Mouse (Mus musculus) spleen, postnatal 14 days (tissue): ENCODE measurements at regions not wholly inside any gene's neighbourhood (a gene's known extent, or its start where the extent isn't known, plus 50 kb on each side); places are given as distances from the start of the nearest gene placed in this dataset.

Experiments
- DNase-seq, 2 experiments: peaks; one replicate each; pipeline ENCODE4 v3.0.0; 2021 to 2022; ENCODE audit warnings: low spot score in 2 of 2

DNA sequence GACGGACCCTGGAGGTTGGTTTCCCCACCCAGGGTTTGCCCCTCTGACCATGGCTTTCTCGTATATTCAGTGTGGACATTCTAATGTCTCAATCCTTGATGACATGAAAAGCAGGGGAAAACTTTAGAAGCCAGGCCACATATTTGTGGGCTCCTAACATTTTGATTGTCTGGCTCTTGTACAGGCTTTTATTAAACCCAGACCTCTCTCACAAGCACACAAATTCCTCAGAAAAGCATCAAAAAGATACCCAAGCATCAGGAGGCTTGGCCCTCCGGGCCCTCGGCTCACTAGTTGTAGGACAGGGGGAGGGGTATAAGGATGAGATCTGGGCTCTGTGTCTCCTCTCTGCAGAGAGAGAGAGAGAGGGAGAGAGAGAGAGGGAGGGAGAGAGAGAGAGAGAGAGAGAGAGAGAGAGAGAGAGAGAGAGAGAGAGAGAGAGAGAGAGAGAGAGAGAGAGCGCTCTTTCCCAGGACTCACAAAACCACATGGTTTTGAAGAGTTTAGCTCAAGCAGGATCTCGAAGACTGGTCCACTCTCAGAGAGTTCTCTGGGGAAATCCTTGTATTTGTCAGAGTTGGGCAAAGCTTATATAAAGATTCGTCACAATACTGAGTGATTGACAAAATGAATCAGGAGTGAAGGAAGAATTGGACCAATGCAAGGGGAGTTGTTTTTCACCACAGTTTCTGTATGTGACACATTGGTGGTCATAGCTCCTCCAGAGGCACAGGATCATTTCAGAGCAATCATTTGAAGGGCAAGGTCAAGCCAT lies 167.2 kb upstream of the Cxcl12 start:
- DNase-seq, result no peak

DNA sequence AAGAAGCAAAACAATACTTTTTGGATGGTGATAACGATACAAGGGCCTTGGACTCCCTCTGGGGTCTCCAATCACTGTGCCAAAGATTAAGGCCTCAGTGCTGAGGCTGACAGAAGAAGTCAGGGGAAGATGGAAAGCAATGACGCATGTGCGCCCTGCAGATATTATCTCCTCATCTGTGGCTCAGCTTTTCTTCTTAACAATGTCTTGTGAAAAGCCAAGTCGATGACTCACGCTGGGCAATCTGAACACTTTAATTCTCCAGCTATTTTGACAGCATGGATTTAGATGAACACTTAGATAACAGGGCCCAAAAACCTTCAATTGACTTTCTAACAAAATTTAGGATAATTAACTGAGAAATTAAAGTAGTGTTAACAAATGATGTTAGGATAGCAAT lies 155.7 kb upstream of the Cxcl12 start:
- DNase-seq, result no peak

DNA sequence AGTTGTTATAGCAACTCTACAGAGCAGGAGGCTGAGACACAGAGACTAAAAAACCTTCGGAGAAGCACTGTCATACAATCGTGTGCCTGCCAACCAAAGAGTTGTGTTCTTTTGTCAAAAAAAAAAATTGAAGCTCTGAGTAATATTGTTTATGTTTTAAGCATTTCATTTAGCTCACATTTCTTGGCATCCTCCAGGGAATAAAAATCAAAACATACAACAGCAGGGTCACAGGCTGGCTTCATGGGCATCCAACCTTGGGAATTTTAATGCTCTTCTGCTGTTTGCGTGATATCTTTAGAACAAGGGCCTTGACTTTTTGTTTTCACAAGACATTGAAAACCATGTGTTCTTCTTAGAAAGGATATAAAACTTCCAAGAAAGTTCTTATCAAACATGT lies 152.9 kb upstream of the Cxcl12 start:
- DNase-seq, result no peak

DNA sequence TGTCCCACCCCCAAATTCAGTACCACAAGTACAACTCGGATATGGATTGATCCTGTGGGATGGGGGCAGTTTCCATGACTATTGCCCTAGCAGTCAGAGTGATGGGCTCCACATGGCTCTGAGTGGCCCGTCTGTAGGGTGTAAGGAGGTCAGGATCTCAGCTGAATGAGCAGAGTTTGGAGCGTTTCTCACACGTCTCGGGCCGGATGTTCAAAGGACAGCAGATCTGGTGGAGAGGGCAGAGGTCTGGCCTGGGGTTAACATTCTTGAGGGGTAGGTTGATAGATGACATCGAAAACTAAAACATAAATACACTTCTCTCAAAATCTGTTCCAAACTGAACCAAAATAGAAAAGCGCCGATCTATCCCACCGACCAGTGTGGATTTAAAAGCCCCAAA lies 146.5 kb upstream of the Cxcl12 start:
- no peak for DNase-seq

DNA sequence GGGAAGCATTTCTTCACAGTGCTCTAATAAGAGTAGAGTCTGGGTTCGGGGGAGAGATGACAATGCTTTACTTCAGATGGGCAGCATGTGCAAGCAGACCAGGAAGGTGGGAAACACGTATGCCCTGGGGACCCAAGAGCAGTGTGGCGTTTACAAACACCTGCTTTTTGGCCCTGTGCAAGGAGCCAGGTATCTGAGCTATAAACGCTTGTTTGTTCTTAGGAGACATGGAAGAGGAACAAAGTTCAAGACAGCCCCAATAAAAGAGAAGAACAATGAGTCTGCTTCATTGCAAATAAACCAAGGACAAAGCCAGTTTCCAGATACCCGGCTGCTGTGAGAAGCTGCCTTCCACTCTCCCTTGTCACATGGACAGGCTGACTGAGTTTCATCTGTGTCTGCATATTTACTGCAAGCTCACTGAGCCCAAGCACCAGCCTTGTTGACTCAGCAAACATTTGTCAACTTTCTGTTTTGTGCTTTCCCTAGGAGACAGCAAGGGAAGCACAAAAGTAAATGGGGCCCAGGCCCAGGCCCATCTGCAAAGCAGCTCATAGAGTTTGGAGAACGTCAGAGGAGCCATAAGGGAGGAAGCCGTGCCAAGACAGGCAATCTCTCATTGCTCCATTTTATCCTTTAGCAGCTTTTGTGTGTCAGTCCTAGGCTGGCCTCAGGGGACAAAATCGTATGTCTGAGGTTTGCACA lies 136.1 kb upstream of the Cxcl12 start:
- DNase-seq, result no peak

DNA sequence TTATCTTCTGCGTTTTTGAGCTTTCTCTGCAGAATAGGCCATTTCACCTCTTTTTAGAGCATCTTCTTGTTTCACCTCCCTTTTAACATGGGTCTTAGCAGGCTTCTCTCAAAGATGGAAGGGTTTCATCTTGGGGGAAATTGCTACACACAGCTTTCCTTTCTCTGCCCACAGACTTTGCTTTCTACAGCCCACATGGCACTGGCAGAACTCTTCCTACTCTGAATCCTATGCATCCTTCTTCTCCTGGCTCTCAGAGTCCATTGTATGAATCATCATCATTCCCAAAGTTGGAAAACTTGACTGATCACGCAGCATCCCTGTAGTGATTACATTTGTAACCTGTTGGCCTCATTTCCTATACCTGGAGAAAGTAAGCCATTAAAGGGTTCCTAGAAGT lies 124.6 kb upstream of the Cxcl12 start:
- DNase-seq, result no peak

DNA sequence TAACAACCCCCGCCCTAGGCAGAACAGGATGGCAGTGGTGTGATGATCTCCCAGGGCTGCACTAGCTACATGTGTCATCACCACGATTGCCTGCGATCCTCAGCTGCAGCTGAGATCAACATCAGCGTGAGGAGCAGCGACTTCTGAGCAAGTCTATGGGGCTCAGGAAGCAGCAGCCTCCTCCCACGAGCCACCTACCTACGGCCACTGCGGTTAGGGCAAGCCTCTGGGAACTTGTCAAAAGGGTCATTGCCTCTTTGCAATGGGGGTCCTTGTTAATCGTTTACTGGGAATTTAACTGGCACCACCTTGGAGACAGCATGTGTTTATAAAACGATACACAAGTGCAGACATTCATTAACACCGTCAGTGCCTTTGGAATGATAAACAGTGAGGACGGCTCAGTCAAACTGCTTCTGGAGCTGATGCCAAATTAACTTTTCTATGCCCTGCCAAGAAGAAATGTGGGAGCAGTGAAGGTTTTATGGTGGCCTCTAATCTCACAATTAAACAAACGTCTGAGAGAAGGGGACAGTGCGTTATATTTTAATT lies 118.8 kb upstream of the Cxcl12 start:
- DNase-seq, result no peak

DNA sequence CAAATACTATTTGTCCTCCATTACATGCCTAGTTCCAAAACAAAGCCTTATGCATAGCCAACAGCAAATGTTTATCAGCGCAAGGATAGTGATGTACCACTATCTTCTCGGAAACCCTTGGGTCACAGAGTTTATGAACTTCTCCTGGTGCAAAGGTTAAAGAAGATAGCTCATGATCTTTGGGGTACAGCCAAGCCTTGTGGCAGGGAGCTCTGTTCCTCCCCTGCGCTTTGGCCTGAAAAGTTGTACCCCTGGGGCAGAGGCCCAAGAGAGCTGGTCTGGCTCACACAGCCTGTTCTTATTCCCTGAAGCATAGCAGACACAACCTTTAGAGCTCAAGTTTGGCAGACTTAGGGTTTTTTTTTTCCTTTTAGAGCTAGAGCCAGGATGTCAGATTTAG lies 107.6 kb upstream of the Cxcl12 start:
- no peak for DNase-seq

DNA sequence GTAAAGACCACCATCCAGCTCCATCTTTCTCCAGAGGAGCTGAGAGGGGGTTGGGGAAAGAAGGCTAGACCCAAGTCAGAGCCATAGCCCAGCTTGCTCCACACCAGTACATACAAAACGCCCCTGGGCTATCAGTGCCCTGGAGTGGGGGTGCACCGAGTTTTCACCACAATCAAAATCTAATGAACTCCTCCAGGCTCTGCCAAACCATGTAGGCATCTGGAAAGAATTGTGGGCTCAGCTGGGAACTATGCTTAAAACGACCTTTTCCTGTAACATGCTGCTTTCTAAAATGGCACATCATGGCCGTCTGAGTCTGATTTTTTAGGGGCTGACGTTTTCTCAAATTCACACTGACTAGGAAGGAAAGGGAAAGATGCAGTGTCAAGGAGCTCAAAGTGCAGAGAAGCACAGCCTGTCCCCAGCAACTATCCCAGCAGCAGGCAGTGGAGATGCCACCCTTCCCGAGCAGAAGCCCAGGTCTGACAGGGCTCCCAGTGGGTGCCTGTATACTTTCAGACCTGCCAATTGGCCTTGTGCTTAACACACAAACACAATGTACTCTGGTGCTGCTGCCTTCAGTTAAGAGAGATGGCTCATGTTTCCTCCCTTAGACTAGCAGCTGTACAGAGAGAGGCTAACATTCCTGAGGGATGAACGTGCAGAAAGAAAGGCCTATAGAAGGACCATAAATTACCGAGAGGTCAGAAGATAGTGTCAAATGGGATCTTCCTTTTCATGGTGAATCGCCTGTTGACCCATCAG lies 100.6 kb upstream of the Cxcl12 start:
- no peak for DNase-seq

DNA sequence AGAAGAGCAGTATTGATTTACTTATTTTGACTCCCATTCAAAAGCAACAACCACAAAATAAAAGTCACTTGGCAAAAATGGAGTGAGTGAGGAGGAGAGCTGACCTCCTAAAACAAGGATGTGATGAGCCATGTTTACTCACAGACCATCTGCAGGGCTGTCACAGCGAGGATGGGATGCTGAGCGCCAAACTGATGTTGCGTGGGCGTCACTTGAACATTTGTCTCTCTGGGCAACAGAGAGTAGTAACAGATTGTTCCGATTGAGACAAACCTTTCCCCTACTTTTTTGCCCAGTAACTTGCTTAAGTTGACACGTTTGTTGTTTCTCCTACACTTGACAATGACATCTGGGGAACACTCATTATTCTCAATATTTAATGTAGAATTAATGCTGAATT lies 97.0 kb upstream of the Cxcl12 start:
- DNase-seq, result no peak

DNA sequence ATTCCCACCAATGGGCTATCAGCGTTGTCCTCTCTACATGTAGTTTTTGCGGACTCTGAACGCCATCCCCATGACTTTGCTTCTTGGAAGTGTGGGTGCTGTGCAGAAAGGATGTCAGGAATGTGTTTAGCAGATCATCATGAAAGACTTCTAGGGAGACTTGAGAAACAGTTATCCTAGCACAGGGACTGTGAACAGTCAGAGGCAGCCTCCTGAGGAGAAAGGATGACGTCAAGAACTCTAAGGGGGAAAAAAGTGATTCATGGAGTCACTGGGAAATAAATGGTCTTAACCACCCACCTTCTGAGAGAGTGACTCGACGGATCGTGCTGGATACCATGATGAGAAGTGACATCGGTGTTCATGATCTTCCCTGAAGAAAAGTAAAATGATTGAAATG lies 96.5 kb upstream of the Cxcl12 start:
- no peak for DNase-seq

DNA sequence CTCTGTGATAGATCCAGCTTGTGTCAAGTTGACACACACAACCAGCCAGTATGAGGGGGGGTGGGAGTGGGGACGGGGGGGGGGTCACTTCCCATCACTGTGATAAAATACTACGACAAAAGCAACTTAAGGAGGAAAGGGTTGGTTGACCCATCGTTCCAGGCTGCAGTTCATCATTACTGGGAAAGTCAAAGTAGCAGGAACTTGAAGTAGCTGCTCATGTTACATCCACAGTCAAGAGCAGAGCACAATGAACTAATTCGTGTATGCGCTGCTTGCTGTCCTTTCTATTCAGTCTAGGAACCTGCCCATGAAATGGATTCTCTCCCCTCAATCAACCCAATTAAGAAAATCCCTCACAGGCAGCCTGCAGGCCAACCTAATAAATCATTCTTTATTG lies 88.8 kb upstream of the Cxcl12 start:
- no peak for DNase-seq

DNA sequence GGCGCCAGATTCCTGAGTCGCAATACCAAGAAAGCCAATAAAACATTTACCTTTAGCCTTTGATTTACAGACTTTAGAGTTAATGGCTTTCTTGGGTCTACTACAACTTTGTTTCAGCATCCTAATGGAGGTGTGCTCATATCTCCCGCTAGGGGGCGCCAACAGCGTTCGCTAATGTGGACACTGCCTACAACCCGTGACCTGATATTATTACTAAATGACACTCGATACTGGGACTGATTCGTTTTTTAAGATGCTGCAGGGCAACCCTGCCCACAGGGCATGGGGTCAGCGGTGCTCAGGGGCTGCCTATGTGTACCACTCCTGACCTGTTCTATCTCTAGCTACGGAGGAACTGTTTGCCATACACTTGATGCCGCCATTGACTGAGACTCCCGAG lies 87.4 kb upstream of the Cxcl12 start:
- no peak for DNase-seq

DNA sequence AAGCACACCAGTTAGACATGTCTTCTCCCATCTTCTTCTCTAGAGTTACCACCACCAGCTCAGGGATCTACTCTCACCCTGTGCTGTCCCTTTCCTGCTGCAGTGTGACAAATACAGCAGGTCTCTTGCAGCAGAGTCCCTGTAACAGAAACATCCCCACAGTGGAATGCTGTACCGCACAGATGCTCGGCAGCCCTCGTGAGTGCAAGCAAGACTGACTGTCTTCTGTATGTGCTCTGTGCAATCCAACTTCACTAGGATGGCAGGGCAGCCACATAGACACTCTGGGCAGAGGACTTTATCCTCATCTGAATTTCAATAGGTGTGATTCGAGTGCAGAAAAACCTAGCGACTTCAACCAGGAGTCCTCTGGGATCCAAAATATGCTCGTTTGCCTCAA lies 84.1 kb upstream of the Cxcl12 start:
- no peak for DNase-seq

DNA sequence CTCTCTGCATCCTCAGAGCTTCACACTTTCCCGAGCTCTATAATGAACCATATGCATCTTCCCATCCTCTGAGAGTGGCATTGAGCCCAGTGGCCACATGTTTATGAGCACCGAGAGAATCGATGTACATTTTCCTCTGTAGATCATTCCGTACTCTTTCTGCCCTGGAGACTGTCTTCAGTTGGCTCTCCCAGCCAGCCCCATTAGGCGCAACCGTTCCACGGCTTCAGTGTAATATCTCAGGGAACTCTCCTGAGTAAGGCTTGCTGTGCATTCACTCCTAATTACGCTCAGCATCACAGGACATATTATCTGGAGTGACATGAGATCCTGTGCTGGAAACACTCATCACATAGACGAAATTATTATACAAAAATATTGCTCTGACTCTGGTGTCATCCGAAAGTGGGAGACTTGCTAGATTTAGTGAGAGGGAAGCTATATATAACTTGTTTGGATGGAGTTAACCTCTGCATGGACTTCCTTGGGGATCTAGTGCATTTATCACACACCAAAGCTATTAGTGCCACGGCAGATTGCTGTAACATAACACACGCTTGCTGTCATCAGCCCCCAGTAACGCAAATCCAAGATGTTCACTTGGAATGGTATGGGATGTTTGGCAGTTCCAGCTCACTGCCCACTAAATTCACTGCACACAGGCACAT lies 83.4 kb upstream of the Cxcl12 start:
- DNase-seq, result no peak

DNA sequence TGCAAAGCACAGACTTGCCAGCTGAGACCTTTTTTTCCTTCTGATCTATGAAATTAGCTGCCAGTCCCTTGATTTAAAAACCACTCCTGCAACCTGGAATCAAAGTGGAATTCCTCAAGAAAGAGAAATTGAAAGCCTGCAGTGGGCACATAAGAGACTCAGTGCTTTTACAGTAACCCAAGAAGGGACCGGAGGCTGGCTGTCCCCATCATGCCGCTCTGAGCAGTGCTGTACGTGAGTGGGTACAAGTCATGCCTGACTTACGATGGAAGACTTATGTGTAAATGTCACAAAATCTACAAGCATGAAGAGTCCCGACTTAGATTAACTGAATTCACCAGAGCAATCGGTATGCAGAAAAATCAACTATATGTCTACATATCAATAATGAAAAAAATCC lies 73.6 kb upstream of the Cxcl12 start:
- no peak for DNase-seq

DNA sequence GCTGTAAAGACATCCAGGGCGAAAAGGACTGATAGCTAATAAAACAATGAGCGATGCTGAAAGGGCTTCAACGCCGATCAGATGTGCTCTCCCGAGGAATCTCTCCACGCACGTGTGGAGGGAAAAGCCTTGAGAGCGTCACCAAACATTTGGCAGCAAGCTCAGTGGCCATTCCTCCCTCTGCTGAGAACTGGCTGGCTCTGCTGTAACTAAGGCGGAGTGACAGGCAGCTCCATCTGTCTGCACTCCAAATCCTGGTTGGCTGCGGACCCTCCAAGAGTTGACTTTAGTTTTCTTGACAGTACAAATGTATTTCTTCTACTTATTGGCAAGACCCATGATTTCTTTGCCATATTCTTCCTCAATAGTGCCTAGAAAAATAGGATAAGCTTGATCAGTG lies 68.5 kb upstream of the Cxcl12 start:
- DNase-seq, result no peak

DNA sequence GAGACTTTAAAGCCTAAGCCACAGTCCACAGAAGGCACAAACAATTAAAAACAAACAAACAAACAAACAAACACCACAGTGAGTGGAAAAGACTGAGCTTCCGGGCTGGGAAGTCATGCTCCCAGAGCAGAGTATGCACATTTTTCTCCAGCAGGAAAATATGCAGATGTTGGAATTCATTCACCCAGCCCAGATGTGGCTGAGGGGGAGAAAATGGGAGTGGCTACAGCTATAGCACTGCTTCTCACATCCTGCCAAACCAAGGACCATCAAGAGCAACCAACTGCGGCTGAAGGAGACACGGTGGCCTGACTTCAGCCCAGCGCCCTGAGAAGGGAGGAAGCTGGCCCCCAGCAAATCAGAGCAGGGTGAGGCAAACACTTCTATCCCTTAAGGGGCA lies 65.6 kb upstream of the Cxcl12 start:
- DNase-seq, result no peak

DNA sequence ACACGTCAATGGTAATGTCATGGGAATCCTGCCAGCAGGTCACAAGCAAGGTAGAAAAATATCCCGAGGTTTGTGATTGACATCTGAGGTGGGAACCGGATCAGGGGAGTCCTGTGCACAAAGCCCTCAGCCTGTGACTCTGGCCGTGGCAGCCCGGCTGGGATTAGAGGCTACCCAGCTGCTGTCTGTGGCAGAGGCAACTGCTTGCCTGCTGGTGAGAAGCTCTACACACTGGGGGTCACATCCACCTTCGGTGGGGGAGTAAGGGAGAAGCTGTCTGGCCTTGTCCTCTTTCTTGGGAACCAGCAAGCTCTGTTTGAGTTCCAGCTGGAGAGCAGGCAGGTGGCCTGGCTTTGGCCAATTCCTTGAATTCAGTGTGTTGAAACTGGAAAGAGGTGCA lies 64.3 kb upstream of the Cxcl12 start:
- DNase-seq, result no peak

DNA sequence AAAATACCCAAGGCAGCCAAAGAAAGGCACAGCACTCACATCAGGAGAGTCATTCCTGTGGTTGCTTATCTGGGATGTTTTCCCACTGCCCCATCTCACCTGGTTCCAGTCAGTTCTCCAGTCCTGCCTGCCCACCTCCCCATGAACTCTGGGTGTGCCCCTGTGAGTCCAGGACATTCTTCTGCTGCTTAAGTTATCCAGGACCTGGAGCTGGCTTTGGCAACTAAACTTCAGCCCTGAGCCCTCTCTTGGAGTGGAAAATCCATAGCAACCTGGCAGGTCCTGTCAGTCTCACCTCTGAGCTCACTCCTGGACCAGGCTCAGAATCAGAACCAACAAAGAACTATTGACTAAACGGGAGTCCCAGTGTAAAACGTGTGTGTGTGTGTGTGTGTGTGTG lies 63.9 kb upstream of the Cxcl12 start:
- DNase-seq, result no peak

DNA sequence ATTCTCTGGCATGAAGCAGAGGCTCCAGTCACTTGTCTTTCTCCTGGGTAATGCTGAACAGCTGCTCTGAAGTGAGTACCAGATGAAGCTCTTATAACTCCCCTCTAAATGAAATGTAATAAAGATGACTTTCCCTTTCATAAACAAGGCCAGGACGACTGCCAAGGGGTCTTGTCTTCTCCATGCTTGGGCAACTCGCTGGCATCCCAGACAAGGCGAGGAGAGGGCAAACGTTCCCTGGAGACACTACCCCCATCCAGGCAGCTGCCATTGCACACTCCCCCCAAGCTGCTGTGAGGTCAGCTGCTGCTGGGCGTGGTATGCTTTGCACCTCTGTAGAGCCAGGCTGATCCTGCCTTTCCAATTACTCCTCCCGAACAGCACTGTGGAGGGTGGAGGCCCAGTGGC lies 63.1 kb upstream of the Cxcl12 start:
- no peak for DNase-seq

DNA sequence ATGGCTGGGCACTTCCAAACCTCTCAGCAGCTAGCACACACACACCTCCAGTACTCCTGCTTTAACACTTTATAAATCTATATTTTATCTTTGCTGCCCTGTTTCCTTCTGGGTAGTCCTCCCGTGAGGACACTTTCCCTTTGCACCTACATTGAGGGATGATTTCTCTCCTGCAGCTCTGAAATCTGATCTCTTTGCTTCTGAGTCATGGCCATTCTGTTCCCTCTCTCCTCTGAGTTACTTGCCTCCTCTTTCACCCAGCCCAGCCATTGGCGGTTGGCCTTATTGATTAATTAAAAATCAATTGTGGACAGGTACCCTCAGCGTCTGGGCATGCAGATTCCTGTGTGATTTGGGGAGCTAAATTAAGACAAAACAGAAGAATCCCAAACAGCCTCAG lies 58.0 kb upstream of the Cxcl12 start:
- DNase-seq, result no peak
